Mouse (Mus musculus) spleen, postnatal 10 days (tissue): ENCODE results near the gene Hist1h3a.
"Not testable (repeated sequence)": the region's sequence is repeated elsewhere in the genome, so short reads cannot be mapped to it uniquely, and the experiment has no call there.

Source experiments
- DNase-seq, 2 experiments: peaks; one replicate each; pipeline ENCODE4 v3.0.0; 2021 to 2022; ENCODE audit warnings: low spot score in 2 of 2

Gene Hist1h3a

DNA sequence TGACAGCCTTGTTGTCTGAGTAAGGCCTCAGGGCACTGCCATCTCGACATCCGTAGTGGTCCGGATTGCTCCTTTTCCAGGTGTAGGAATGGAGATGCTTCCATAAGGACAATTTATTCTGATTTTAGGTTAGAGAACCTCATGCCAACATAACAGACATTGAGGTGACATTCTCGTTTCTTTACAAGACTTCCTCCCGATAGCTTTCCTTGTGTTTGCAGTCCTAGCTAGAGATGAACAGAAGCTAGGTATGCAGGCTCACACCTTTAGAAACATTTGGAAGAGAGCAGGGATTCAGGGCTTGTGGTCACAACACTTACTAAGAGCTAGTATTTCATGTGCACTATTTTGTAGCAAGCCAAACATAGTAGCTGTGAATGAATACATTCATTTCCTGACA is 19.0 kb downstream of the Hist1h3a start:
- peak in 1 of 2 experiments; percentile 9 for DNase-seq

GRCm38 (mm10) chr13:23742007-23742406 is 20.2 kb downstream of the Hist1h3a start:
- peak in 1 of 2 experiments; percentile 19 for DNase-seq

GRCm38 (mm10) chr13:23740910-23741309 is 21.3 kb downstream of the Hist1h3a start:
- DNase-seq, result peak in 1 of 2 experiments; percentile 4

GRCm38 (mm10) chr13:23740256-23740840 is 21.8 kb downstream of the Hist1h3a start:
- no peak for DNase-seq

DNA sequence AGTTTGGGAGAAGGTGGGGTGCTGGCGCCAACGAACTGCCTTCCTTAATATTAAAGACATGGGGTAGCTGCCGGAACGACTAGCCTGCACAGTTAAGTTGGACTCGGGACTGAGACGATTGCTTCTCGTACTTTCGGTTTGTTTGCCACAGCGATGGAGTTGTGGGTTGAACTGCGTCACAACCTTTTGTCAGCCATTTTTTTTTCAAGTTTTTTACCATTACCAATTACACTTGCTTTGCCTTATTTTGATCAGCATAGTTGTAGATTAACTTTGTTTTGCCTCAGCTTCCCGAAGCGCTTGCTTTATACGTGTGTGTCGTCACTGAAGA is 22.3 kb downstream of the Hist1h3a start:
- no peak for DNase-seq

GRCm38 (mm10) chr13:23739069-23739921 is 22.9 kb downstream of the Hist1h3a start:
- DNase-seq, result peak; percentile 92

- peak; percentile 96 to 99 for DNase-seq
Observed at GRCm38 (mm10) chr13:23738677-23739068, 23.5 kb downstream of the Hist1h3a start, which contains the start of gene Hist1h1c. Hist1h1c (plus strand) TSS chr13:23738808.

- DNase-seq, result peak; percentile 54 to 76
Observed at GRCm38 (mm10) chr13:23738041-23738440, 24.1 kb downstream of the Hist1h3a start.

DNA sequence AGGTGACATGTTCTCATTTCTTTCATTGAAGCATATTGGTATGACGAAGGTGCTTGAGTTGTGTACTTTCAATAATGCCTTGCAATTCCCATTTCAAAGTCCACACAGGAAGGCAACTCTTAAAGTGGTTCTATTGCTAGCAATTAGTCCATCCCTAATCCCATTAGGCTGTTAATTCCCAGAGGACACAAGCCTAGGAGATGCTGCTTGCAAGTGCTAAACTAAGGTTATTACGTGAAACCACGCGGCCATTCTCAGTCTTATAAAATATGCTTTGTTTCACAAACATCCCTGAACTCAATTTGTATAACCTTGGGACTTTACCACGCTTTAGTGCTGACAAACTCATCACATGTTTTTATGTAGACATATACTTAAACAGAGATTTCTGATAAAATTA is 25.1 kb downstream of the Hist1h3a start:
- peak in 1 of 2 experiments; percentile 9 for DNase-seq

GRCm38 (mm10) chr13:23732156-23732804 is 29.9 kb downstream of the Hist1h3a start:
- DNase-seq, result peak; percentile 16 to 58

GRCm38 (mm10) chr13:23730479-23730878 is 31.7 kb downstream of the Hist1h3a start:
- DNase-seq, result peak in 1 of 2 experiments; percentile 2

DNA sequence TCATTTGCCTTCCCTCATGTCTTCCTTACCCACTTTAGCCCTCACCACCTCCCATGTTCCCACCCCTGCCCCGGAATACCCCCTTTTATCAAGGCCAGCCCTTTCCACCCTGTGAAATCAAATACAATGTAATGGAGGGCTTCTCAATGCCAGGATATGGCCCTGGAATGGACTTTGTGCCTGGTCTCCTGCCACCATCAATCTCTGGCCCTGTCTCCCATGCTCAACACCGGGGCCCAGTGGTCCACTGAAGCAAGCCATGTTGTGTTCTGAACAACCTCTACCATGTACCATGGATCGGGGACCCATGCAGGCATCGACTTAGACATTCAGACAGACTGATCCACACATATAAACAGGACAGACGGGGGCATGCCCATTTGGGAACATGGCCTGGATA is 32.5 kb downstream of the Hist1h3a start:
- DNase-seq, result peak in 1 of 2 experiments; percentile 3

GRCm38 (mm10) chr13:23729192-23729525 is 33.0 kb downstream of the Hist1h3a start:
- DNase-seq, result peak in 1 of 2 experiments; percentile 5

GRCm38 (mm10) chr13:23728472-23729191 is 33.6 kb downstream of the Hist1h3a start:
- peak in 1 of 2 experiments; percentile 3 for DNase-seq

DNA sequence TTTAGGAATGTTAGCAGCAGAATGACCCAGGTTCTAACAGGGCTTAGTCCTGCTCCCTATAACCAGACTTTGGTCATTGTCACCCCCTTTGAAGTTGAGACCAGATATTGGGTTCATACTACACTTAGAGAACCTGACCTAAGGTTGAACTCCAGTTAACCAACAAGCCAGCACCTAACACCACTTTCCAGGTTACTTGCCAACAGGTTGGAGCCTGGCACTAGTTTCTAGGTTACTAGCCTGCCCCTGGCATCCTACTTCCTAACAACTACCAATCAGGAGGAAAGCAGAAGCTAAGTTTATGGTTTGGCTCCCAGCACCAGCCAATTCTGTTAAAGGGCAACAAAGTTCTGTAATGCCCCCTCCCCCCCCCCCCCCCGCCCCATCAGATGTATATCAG is 37.0 kb downstream of the Hist1h3a start:
- DNase-seq, result no peak

DNA sequence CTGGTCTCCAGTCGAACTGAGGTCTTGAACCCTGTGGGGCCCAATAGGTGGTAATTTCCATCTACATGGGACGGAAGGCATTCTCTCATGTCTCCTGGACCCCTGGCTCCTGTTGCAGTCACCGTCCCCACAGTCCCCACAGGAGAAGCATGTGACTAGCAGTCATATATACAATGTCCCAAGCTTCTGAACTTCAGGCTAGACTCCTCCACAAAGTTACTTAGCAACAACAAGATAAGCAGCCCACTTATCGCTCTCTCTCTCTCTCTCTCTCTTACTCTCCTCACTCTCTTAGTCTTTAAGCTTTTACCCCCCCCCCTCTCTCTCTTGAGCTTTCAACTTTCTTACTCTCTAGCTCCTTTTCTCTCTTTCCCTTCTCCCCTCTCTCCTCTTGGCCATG is 37.9 kb downstream of the Hist1h3a start:
- DNase-seq, result no peak

- DNase-seq, result not testable (repeated sequence)
Observed at GRCm38 (mm10) chr13:23717593-23718245, 44.5 kb downstream of the Hist1h3a start.

DNA sequence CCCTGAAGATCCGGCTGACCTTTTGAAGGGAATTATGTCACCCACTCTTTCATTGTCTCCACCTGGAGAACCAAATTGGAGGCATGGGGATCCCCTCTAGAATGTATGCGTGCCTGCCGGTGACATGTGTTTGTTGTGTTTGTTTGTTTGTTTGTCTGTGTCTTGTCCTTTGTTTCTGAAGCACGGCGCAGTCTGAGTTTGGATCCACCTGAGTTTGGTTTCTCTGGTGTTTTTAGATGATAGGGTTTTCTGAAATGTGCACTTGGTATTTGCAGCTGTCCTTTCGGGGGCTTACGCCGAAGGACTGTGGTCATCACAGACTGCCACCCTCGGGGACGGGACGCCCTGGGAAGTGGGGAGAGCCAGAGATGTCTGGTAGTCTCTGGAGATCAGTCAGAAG is 45.0 kb downstream of the Hist1h3a start:
- DNase-seq, result no peak

- no peak for DNase-seq
Observed at GRCm38 (mm10) chr13:23716261-23717042, 45.7 kb downstream of the Hist1h3a start.
